Comparison of ENCODE assay signal across 8 mouse cellular contexts in genomic region chr4:141643118-141643855, GRCm38 (mm10). TPM values are rescaled to one million over a fixed set of nuclear protein-coding genes. Genes with fewer than 3 reads are reported as not detected.
DNase-seq lines count a peak whose midpoint lies in the region; ATAC-seq lines count a peak whose summit lies in the region.
"Had no signal": no experiment of that assay in that cellular context is flagged by ENCODE, and none has a peak within 500 bp of the region (broad histone marks: within the 10 kb centered on the region; RNA-seq: fewer than 3 reads in every experiment).

No protein-coding gene starts in this region.

- H3K9ac ChIP-seq in intestine, embryonic 16.5 days (ENCODE audit: low read depth, low read length), result no peak overlapping the region
- H3K9ac ChIP-seq in neural tube, embryonic 14.5 days (replicated peaks; ENCODE audit: low read depth, low read length), result no peak overlapping the region

- no peaks in the 10 kb centered on the region for H3K36me3 ChIP-seq in intestine, embryonic 16.5 days (ENCODE audit: control insufficient read depth, insufficient read depth, low read length)
- peaks cover 8% of the 10 kb centered on the region; the same call in 1 of the 2 replicates for H3K36me3 ChIP-seq in neural tube, embryonic 14.5 days (ENCODE audit: control insufficient read depth, insufficient read depth, low read length)

- peaks cover 12% of the 10 kb centered on the region for H3K4me1 ChIP-seq in brown adipose tissue, adult 24 weeks (ENCODE audit: control insufficient read depth, insufficient read depth, insufficient read length, low read length)
- peaks cover 26% of the 10 kb centered on the region for H3K4me1 ChIP-seq in intestine, embryonic 16.5 days (ENCODE audit: control insufficient read depth, insufficient read depth, low read length)
- peaks cover 9% of the 10 kb centered on the region for H3K4me1 ChIP-seq in neural tube, embryonic 14.5 days (ENCODE audit: control insufficient read depth, insufficient read depth, low read length)

- no peak overlapping the region for H3K4me3 ChIP-seq in brown adipose tissue, adult 24 weeks (ENCODE audit: insufficient read depth, low read depth, low read length)
- H3K4me3 ChIP-seq in intestine, embryonic 16.5 days (ENCODE audit: low read length), result no peak overlapping the region
- no peak overlapping the region for H3K4me3 ChIP-seq in neural tube, embryonic 14.5 days (ENCODE audit: low read depth, low read length)

- H3K27me3 ChIP-seq in intestine, embryonic 16.5 days (replicated peaks; ENCODE audit: control insufficient read depth, insufficient read depth, low read length), result no peaks in the 10 kb centered on the region
- no peaks in the 10 kb centered on the region for H3K27me3 ChIP-seq in neural tube, embryonic 14.5 days (ENCODE audit: control insufficient read depth, insufficient read depth, low read length)

- no peaks in the 10 kb centered on the region for H3K9me3 ChIP-seq in intestine, embryonic 16.5 days (ENCODE audit: control insufficient read depth, low read length)
- no peaks in the 10 kb centered on the region for H3K9me3 ChIP-seq in neural tube, embryonic 14.5 days (ENCODE audit: control insufficient read depth, low read length)

- no peak overlapping the region for H3K4me2 ChIP-seq in intestine, embryonic 16.5 days (ENCODE audit: low read depth, low read length)
- no peak overlapping the region for H3K4me2 ChIP-seq in neural tube, embryonic 14.5 days (ENCODE audit: low read depth, low read length)

- intact Hi-C loops in gastrocnemius, postnatal 14 days (cut with DNase I; ENCODE audit: low total_unique reads), result no loop called here

- DNase-seq in adrenal gland, postnatal 14 days, result peak; percentile 78
- peak; percentile 74 for DNase-seq in gastrocnemius, postnatal 14 days
- DNase-seq in left cerebral cortex, adult 9 months (ENCODE audit: low spot score in 2 of 2), result peak; percentile 50 to 74
- DNase-seq in natural killer cell, adult 2 months (ENCODE audit: low spot score in 2 of 2), result no peak

- peak overlapping the region; percentile 72 for H3K27ac ChIP-seq in brown adipose tissue, adult 24 weeks (replicated peaks; ENCODE audit: low read depth, low read length)
- peak overlapping the region; percentile 51 for H3K27ac ChIP-seq in intestine, embryonic 16.5 days (ENCODE audit: low read length)
- H3K27ac ChIP-seq in neural tube, embryonic 14.5 days (ENCODE audit: low read depth, low read length), result peak overlapping the region; percentile 46; the same call in 1 of the 2 replicates

- ATAC-seq in intestine, embryonic 16.5 days, result peak; percentile 42
- peak; percentile 74; the same call in 1 of the 2 replicates for ATAC-seq in neural tube, embryonic 14.5 days (ENCODE audit: low read depth)

- WGBS in intestine, embryonic 16.5 days, result 47% methylated on average over 7 of the region's 7 CpGs
- WGBS in neural tube, embryonic 14.5 days, result 38% methylated on average over 7 of the region's 7 CpGs

RNA-seq across cellular contexts. Expression of gene Slc25a34, which starts 19.7 kb away (rescaled TPM):
- total RNA-seq in adrenal gland, postnatal 14 days (2021), result 31.9 and 32.5 TPM in 2 replicates
- polyA plus RNA-seq in brown adipose tissue, adult 24 weeks (2012; ENCODE audit: insufficient read depth, insufficient read length, missing spikeins), result 4.5 and 12.7 TPM in 2 replicates
- total RNA-seq in gastrocnemius, postnatal 14 days (2021), result 10 to 100 TPM in 1 of 2 experiments, 1 to 10 TPM in 1; 9.0 to 17.7 TPM
- 7.4 and 10.5 TPM in 2 replicates for polyA plus RNA-seq in intestine, embryonic 16.5 days (2015; fragmentation: Nextera tagmentation; extraction: Ambion mirVana)
- polyA plus RNA-seq in neural tube, embryonic 14.5 days (2014; fragmentation: Nextera tagmentation; extraction: Ambion mirVana), result not detected in 2 replicates

RNA-seq across cellular contexts. Expression of gene Plekhm2, which starts 21.4 kb away (rescaled TPM):
- 37.3 and 48.5 TPM in 2 replicates for total RNA-seq in adrenal gland, postnatal 14 days (2021)
- 8.8 and 12.9 TPM in 2 replicates for polyA plus RNA-seq in brown adipose tissue, adult 24 weeks (2012; ENCODE audit: insufficient read depth, insufficient read length, missing spikeins)
- total RNA-seq in gastrocnemius, postnatal 14 days (2021), result 10 to 100 TPM; 22.2 to 27.7 TPM
- polyA plus RNA-seq in intestine, embryonic 16.5 days (2015; fragmentation: Nextera tagmentation; extraction: Ambion mirVana), result 5.5 and 5.9 TPM in 2 replicates
- polyA plus RNA-seq in neural tube, embryonic 14.5 days (2014; fragmentation: Nextera tagmentation; extraction: Ambion mirVana), result 5.3 and 6.5 TPM in 2 replicates

RNA-seq across cellular contexts. Expression of gene Tmem82, which starts 24.9 kb away (rescaled TPM):
- 9.7 and 9.9 TPM in 2 replicates for total RNA-seq in adrenal gland, postnatal 14 days (2021)
- 1.1 TPM in 1 of 2 replicates, not detected in the other for polyA plus RNA-seq in brown adipose tissue, adult 24 weeks (2012; ENCODE audit: insufficient read depth, insufficient read length, missing spikeins)
- 1 to 10 TPM in 1 of 2 experiments, under 1 TPM in 1; 0.66 to 1.8 TPM for total RNA-seq in gastrocnemius, postnatal 14 days (2021)
- 31.7 and 36.4 TPM in 2 replicates for polyA plus RNA-seq in intestine, embryonic 16.5 days (2015; fragmentation: Nextera tagmentation; extraction: Ambion mirVana)
- polyA plus RNA-seq in neural tube, embryonic 14.5 days (2014; fragmentation: Nextera tagmentation; extraction: Ambion mirVana), result 0.12 and 0.26 TPM in 2 replicates

RNA-seq across cellular contexts. Expression of gene Fblim1, which starts 37.4 kb away (rescaled TPM):
- 11.0 and 13.2 TPM in 2 replicates for total RNA-seq in adrenal gland, postnatal 14 days (2021)
- 2.1 and 3.6 TPM in 2 replicates for polyA plus RNA-seq in brown adipose tissue, adult 24 weeks (2012; ENCODE audit: insufficient read depth, insufficient read length, missing spikeins)
- total RNA-seq in gastrocnemius, postnatal 14 days (2021), result 1 to 10 TPM; 2.5 to 3.9 TPM
- polyA plus RNA-seq in intestine, embryonic 16.5 days (2015; fragmentation: Nextera tagmentation; extraction: Ambion mirVana), result 63.8 and 66.2 TPM in 2 replicates
- polyA plus RNA-seq in neural tube, embryonic 14.5 days (2014; fragmentation: Nextera tagmentation; extraction: Ambion mirVana), result 29.1 and 32.9 TPM in 2 replicates

RNA-seq across cellular contexts. Expression of gene Rsc1a1, which starts 42.1 kb away (rescaled TPM):
- 1.5 and 3.3 TPM in 2 replicates for total RNA-seq in adrenal gland, postnatal 14 days (2021)
- 3.0 TPM in 1 of 2 replicates, not detected in the other for polyA plus RNA-seq in brown adipose tissue, adult 24 weeks (2012; ENCODE audit: insufficient read depth, insufficient read length, missing spikeins)
- 1 to 10 TPM; 6.0 TPM for total RNA-seq in gastrocnemius, postnatal 14 days (2021)
- not detected in 2 replicates for polyA plus RNA-seq in intestine, embryonic 16.5 days (2015; fragmentation: Nextera tagmentation; extraction: Ambion mirVana)
- polyA plus RNA-seq in neural tube, embryonic 14.5 days (2014; fragmentation: Nextera tagmentation; extraction: Ambion mirVana), result 0.82 and 0.83 TPM in 2 replicates
- polyA plus RNA-seq: liver, embryonic 16.5 days had no signal

Comparison
In these comparisons a context has a peak if more than half of its experiments do, and no peak if none do; other contexts are left out.
1. DNase-seq: peak in adrenal gland, postnatal 14 days (single experiment), gastrocnemius, postnatal 14 days (single experiment) and left cerebral cortex, adult 9 months (2 of 2); none in natural killer cell, adult 2 months (0 of 2).
2. RNA of gene Tmem82, which starts 24.9 kb away (polyA plus RNA-seq): 31.7 to 36.4 TPM in intestine, embryonic 16.5 days; 1.1 TPM in brown adipose tissue, adult 24 weeks and 0.12 to 0.26 TPM in neural tube, embryonic 14.5 days; every median in the first group is over 10 times any median in the second.
3. Peak in every context shown above with its lines, with median percentiles within 50 percentile points of each other: H3K27ac ChIP-seq.